Mouse (Mus musculus) brain, adult 2 months (tissue): ENCODE measurements at regions not wholly inside any gene's neighbourhood (a gene's known extent, or its start where the extent isn't known, plus 50 kb on each side); places are given as distances from the start of the nearest gene placed in this dataset.

ENCODE experiments used
- DNase-seq: peaks from one replicate; pipeline ENCODE4 v3.0.0; 2011; ENCODE audit warnings: low read depth, low spot score

DNA sequence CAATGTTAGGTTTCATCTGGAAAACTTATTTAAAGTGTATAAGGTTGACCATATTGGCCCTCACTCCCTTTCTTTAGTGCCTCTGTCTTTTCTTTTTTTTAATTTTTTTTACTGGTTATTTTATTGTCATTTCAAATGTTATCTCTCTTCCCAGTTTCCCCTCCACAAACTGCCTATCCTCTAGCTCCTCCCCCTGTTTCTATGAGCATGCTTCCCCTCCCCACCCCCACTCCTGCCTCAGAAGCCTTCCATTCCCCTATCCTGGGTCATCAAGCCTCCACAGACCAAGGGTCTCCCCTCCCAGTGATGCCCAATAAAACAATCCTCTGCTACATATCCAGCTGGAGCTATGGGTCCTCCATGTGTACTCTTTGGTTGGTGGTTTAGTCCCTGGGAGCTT, 2134.9 kb upstream of the Lrrc6 start:
- DNase-seq: no peak

DNA sequence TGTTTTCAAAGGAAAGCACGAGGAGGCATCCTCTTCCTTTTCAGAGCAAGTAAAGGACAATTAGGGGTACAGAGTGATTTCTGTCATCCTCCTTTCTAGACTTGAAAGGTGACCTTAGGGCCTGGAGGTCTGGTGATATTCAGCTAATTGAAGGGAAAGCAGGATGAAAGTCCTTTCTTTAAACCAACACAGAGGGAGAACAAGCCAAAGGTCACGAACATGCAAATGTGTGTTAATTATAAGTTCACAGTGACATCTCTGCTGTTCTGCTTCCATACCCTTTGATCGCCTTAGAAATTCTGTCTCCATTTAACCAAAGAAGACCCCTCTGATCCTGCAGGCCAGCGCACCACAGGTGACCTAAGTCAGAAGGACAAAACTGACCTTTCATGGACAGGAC, 2126.3 kb upstream of the Lrrc6 start:
- no peak for DNase-seq

DNA sequence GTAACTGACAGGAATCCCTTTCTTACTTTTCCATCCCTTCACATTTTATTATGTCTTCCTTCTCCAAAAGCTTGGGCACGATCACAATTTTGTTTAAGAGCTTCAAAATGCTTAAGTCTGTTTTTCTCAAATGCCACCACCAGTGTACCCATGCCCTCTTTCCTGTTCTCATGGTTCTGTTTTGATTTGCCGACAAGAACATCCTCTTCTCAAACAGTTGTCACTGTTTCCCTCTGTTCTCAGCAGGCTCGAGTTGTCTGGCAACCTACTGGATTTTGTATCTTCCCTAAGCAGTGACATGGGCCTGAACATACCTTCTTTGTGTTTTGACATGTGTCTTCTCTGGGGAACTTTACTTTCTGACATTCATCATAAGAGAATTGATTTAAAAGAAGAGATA, 2124.1 kb upstream of the Lrrc6 start:
- peak; percentile 49 for DNase-seq

DNA sequence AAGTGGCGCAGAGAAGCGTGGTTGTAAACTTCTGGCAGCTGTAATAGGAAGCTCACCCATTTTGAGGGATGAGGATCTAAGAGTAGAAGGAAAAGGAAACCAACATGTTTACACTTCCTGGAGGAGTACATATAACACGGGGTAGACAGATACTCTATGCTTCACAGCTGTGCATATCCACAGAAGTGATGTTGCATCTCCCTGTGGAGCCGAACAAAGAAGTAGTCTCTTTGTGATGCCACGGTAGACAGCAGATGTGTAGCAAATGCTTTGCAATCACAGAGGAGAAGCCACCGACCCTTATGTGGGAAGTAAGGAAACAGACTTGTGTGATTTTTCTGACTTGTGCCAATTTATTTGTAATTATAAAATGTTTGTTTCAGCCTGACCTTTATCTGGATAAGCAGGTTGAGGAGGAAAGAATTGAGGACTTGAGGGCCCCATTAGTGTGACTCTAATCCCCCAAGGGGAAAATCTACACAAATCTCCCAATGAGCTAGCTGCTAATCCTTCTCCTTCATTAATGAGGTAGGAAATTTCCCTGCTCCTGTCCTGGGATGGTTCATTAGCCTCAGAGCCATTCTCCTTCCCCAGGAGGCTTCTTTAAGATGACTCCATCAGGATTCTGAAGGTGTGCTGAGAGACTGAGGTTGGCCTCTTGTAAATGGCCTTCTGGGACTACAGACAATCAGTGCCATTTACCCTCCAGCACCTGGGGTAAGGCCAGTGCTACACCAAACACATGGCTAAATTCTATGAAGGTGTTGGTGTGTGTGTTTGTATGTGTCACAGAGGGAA, 2119.9 kb upstream of the Lrrc6 start:
- DNase-seq: no peak

GRCm38 (mm10) chr15:68606110-68606791, 2105.5 kb upstream of the Lrrc6 start:
- DNase-seq: peak; percentile 77

DNA sequence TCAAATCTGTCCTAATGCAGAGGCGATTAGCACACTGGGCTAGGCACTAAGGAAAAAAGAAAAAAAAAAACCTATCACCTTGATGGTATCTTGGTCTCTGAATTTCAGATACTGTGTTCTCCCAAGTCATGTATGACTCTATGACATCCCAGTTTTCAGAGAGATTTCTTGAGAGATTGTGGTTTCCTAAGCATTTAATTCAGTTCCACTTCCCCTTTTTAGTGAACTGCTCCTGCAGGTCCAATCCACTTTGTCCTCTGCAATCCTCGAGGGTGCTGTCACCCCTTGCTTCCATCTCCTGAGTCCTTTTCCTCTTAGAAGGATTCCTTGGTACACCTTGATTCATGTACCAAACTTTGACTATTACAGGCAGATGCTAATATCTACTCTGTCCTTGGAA, 2104.8 kb upstream of the Lrrc6 start:
- DNase-seq: no peak

DNA sequence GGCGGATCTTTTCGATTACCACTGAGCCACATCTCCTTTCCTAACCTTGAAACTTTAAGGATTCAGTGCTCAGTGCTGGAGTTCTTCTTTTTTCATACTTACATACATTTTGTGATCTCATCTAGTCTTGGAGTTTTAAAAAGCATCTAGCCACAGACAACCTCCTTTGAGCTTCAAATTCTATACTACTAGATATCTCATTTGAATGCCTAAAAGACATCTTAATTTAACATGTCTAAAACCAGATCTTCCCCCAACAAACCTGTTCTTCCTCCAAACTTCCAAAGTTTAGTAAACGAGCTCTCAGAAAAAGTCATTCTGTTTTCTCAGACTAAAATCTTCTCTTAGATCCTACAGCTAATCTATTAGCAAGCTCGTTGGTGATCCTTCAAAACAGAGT, 2081.5 kb upstream of the Lrrc6 start:
- DNase-seq: peak; percentile 46

DNA sequence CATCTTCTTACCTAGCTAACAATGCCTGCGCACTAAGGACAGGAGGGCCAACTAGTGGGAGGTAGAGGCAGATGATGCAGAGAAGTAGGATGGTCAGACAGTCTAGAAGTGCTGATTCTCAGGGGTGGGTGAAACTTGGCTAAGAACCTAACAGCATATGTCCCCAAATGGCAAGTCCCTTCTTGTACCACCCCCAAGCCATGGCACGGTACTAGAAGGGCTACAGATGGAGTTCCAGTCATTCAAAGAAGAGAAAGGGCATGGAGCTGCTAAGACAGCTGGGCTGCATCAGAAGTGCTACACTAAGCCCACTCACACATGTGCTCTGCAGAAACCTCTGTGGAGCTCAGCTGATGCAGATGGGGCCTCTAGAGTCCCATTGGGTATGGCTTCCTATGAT, 2078.8 kb upstream of the Lrrc6 start:
- peak; percentile 88 for DNase-seq

GRCm38 (mm10) chr15:68560654-68561053, 2059.9 kb upstream of the Lrrc6 start:
- DNase-seq: peak; percentile 78

DNA sequence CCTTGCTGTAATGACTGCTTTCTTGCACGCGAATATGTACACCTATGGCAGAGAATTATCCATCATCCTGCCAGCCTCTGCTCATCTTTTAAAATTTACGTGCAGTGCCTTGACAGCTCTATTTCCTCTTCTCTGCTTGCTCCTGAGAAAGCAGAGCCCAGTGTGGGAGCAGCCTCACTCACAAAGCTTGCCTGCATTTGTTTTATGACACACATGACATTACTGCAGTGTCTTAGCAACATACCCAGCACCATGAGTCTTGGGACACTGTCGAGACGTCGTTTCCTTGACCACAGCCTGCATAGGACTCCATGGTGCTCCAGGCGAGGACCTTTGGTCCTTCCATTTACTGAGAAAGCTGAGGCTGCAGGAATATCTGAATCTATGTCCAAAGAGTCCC, 2055.4 kb upstream of the Lrrc6 start:
- peak; percentile 13 for DNase-seq

DNA sequence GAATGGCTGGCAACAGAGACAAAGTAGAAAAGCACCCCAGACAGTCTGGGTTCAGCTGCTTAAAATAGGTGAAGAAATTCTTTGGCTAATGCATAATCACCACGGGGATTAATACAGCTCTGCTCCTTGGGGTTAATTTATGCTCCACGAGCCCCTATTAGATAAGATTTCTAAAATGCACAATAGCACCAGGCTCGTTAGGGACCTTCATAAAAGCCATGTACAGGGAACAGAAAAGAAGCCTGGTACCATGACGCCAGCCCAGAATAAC, 2035.3 kb upstream of the Lrrc6 start:
- no peak for DNase-seq

GRCm38 (mm10) chr15:68535297-68536054, 2034.8 kb upstream of the Lrrc6 start:
- peak; percentile 79 for DNase-seq

GRCm38 (mm10) chr15:68520759-68521158, 2020.0 kb upstream of the Lrrc6 start:
- peak; percentile 81 for DNase-seq

DNA sequence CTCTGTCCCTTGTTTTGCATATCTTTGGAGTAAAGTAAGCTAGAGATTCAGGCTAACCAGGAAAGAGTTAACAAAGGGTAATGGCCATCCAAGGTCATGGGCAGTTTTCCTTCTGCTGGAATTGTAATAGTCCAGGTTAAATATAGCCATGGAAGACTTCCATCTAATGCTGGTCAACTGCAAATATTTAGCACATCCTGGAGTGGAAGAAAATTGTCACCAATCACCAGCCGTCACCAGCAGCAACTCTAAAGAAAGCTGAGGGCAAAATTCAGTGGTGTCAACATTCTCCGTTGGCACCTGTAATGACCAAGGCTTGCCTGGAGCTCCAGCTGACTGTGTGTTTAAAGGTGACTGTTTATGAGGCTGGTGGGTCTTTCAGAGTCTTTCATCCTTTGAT, 2011.7 kb upstream of the Lrrc6 start:
- no peak for DNase-seq

GRCm38 (mm10) chr15:68508190-68508589, 2007.5 kb upstream of the Lrrc6 start:
- DNase-seq: no peak

DNA sequence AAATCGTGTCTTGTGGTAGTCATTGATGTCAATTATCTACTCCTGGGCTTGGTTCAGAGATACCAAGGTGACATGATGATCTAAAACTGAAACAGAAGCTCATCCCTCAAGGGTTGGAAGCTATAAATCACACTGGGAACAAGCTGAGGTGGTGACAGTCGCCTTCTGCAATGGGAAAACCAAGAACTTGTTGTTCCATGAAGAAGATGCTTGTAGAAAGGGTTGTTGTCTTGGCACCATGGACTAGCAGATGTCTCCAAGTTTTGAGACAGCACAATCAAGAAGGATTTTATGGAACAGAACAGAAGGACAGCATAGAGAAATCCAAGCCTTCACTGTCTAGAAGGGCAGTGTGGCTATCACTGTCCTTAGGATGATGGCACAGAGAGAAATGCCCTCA, 2005.4 kb upstream of the Lrrc6 start:
- DNase-seq: peak; percentile 55

DNA sequence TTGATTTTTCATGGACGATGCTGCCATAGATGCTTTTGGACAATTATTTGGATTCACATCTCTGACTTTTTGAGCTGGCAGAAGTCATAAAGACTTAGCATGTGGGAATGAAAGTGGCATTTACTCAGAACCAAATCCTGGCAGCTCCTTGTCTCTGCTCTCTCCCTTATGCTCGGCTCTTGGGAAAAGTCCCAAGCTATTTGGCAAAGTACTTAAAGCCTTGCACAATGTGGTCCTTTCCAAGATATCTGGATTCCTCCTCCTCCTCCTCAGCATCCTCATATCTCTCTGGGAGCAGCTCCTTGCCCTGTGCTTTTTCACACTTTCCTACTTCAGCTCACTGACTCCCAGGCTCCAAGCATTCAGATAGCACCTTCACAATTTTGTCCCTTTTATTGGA, 1995.7 kb upstream of the Lrrc6 start:
- peak; percentile 89 for DNase-seq

- peak; percentile 58 for DNase-seq
Measured at GRCm38 (mm10) chr15:68484789-68485188, 1984.1 kb upstream of the Lrrc6 start.

- DNase-seq: peak; percentile 36
Measured at GRCm38 (mm10) chr15:68477745-68478144, 1977.0 kb upstream of the Lrrc6 start.

DNA sequence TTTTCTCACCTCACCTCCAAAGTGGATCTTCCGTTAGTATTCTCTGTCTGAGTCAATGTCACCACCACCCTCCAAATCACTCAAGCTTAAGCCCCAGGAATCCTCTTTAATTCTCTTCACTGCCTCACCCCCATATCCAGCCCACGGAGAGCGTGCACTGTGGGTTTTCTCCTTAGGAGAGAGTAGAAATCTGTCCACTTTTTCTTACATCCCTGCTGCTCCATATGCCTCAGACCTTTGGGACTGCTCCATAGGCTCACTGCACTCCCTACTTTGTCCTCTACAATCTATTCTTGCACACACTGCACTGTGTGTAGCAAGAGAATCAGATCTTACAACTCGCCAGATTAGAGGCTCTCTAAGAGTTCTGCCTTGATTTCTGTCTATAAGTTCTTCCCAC, 1971.2 kb upstream of the Lrrc6 start:
- DNase-seq: peak; percentile 69

- no peak for DNase-seq
Measured at GRCm38 (mm10) chr15:68462851-68463250, 1962.1 kb upstream of the Lrrc6 start.

DNA sequence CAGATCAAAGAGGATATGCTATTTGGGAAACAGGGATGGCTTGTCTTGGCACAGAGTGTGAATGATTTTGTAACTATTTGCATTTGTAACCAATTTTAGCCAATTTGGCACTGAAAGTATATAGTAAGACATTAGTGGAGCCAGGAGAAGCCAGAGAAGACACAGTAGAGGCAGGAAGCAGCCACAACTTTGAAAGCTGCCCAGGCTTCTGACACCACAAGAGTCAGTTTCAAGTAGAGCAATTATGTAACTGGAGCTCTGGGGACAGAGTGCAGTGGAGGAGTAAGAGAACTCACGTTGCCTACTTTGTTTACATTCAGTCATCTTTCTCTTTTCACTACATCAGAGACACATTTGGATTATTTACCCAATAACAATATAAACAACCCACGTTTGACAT, 1956.5 kb upstream of the Lrrc6 start:
- peak; percentile 60 for DNase-seq

GRCm38 (mm10) chr15:68451971-68452370, 1951.3 kb upstream of the Lrrc6 start:
- DNase-seq: no peak
